Mouse (Mus musculus) megakaryocyte, embryonic 14.5 days (primary cell): ENCODE data around the gene Stx4a.

ENCODE experiments used
- FLI1 ChIP-seq: IDR thresholded peaks from 2 replicates; pipeline ENCODE4 v1.6.1; 2012; ENCODE audit warnings: low read length, inconsistent platforms, mixed read lengths
- GATA1 ChIP-seq: IDR thresholded peaks from 3 replicates; pipeline ENCODE4 v1.6.1; 2012; ENCODE audit warnings: mixed read lengths, low read length, inconsistent platforms, borderline replicate concordance

DNA sequence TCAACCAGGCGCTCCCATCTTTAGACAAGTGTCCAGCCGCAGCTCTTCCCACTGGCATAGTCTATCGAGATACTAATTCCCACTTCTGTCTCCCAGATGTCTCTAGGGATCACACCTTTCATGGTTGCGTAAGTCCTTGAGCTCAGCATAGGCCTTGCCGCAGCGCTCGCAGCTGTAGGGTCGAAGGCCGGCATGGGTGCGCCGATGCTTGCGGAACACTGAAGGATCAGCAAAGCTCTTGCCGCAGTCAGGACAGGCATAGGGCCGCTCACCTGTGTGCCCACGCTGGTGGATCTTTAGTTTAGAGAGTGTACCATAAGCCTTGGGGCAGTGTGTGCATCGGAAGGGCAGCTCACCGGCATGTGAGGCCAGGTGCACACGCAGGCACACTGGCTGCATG, 43.5 kb downstream of the Stx4a start:
- TF ChIP-seq GATA1 (no peak), FLI1 (no peak)
